Mouse (Mus musculus) limb, embryonic 12.5 days (tissue): ENCODE measurements around the gene Nudt2. TPM values are rescaled to one million over a fixed set of nuclear protein-coding genes. Genes with fewer than 3 reads are reported as not detected.

Source experiments
- ATAC-seq: fragments of 200-750 bp; cut with Nextera tagmentation; 2 replicates; pipeline ENCODE4 v1.8.0; 2017; ENCODE audit warnings: low read depth, moderate TSS enrichment; ENCODE audit not compliant: insufficient number of reproducible peaks, insufficient read depth, low FRiP score, low TSS enrichment
- H3K27ac ChIP-seq: fragments of 300-500 bp; sonication (generic); 2 replicates; pipeline ENCODE4 v1.5.1; 2016; ENCODE audit warnings: mild to moderate bottlenecking, moderate library complexity
- H3K27me3 ChIP-seq: fragments of 300-500 bp; sonication (generic); 2 replicates; pipeline ENCODE4 v1.6.1; 2016; ENCODE audit warnings: mild to moderate bottlenecking, moderate library complexity
- H3K36me3 ChIP-seq: fragments of 300-500 bp; sonication (generic); 2 replicates; pipeline ENCODE4 v1.6.1; 2016; ENCODE audit warnings: mild to moderate bottlenecking, moderate library complexity
- H3K4me1 ChIP-seq: fragments of 300-500 bp; sonication (generic); replicated peaks from 2 replicates; pipeline ENCODE4 v1.6.1; 2016
- H3K4me2 ChIP-seq: fragments of 300-500 bp; sonication (generic); 2 replicates; pipeline ENCODE4 v1.6.1; 2016; ENCODE audit warnings: mild to moderate bottlenecking, moderate library complexity
- H3K4me3 ChIP-seq: fragments of 300-500 bp; sonication (generic); replicated peaks from 2 replicates; pipeline ENCODE4 v1.5.1; 2016; ENCODE audit warnings: mild to moderate bottlenecking
- H3K9ac ChIP-seq: fragments of 300-500 bp; sonication (generic); replicated peaks from 2 replicates; pipeline ENCODE4 v1.6.1; 2016; ENCODE audit warnings: mild to moderate bottlenecking, moderate library complexity
- H3K9me3 ChIP-seq: fragments of 300-500 bp; sonication (generic); 2 replicates; pipeline ENCODE4 v1.6.1; 2016; ENCODE audit warnings: mild to moderate bottlenecking, moderate library complexity
- WGBS: fragments of 180-500 bp; shearing (Covaris S2); methylation state at CpG from one replicate; pipeline ENCODE4 v1.1.7; 2016; 5-methylcytosine and 5-hydroxymethylcytosine counted together
- polyA plus RNA-seq: library from polyadenylated mRNA; unstranded; fragments of >200 nt; fragmentation: Nextera tagmentation; extraction: Ambion mirVana; gene quantifications from 2 replicates; pipeline ENCODE4 v1.2.1, GENCODE M21; 2016

Nudt2 gene
- polyA plus RNA-seq, 1 experiment from 2014 or later = 49.9 TPM

- Histone ChIP-seq H3K27me3 (peaks cover 75% of the 10 kb centered on the region), H3K4me1 (0 out of 2 replicates have a peak, but pooled peaks cover 3% of the 10 kb centered on the region), H3K27ac (no peak overlapping the region), H3K36me3 (no peaks in the 10 kb centered on the region), H3K4me2 (no peak overlapping the region), H3K4me3 (no peak overlapping the region), H3K9ac (no peak overlapping the region), H3K9me3 (no peaks in the 10 kb centered on the region)
- no peak for ATAC-seq
- 32% methylated on average over 5 of the region's 5 CpGs for WGBS
Measured at GRCm38 (mm10) chr4:41522788-41523187, 57.8 kb downstream of the Nudt2 start.

GRCm38 (mm10) chr4:41523839-41524238, 58.9 kb downstream of the Nudt2 start:
- H3K27ac ChIP-seq = no peak overlapping the region
- no peak overlapping the region for H3K4me3 ChIP-seq
- H3K9me3 ChIP-seq = no peaks in the 10 kb centered on the region
- peaks cover 78% of the 10 kb centered on the region for H3K27me3 ChIP-seq
- H3K9ac ChIP-seq = no peak overlapping the region
- 72% methylated on average over 7 of the region's 7 CpGs for WGBS
- H3K4me1 ChIP-seq = 0 out of 2 replicates have a peak, but pooled peaks cover 3% of the 10 kb centered on the region
- ATAC-seq = no peak
- no peak overlapping the region for H3K4me2 ChIP-seq
- no peaks in the 10 kb centered on the region for H3K36me3 ChIP-seq

GRCm38 (mm10) chr4:41524829-41525228, 59.9 kb downstream of the Nudt2 start:
- 75% methylated on average over 9 of the region's 9 CpGs for WGBS
- Histone ChIP-seq H3K36me3 (no peaks in the 10 kb centered on the region), H3K27ac (no peak overlapping the region), H3K9me3 (no peaks in the 10 kb centered on the region), H3K9ac (no peak overlapping the region), H3K4me2 (no peak overlapping the region), H3K27me3 (peaks cover 73% of the 10 kb centered on the region), H3K4me3 (no peak overlapping the region), H3K4me1 (0 out of 2 replicates have a peak, but pooled peaks cover 3% of the 10 kb centered on the region)
- no peak for ATAC-seq

GRCm38 (mm10) chr4:41526553-41526952, 61.6 kb downstream of the Nudt2 start:
- 70% methylated on average over 7 of the region's 7 CpGs for WGBS
- no peak overlapping the region for H3K9ac ChIP-seq
- no peak overlapping the region for H3K4me3 ChIP-seq
- ATAC-seq = no peak
- no peak overlapping the region for H3K27ac ChIP-seq
- no peak overlapping the region for H3K4me2 ChIP-seq
- no peaks in the 10 kb centered on the region for H3K36me3 ChIP-seq
- peaks cover 71% of the 10 kb centered on the region for H3K27me3 ChIP-seq
- no peaks in the 10 kb centered on the region for H3K4me1 ChIP-seq
- H3K9me3 ChIP-seq = no peaks in the 10 kb centered on the region

- Histone ChIP-seq H3K27ac (no peak overlapping the region), H3K4me2 (no peak overlapping the region), H3K27me3 (peaks cover 67% of the 10 kb centered on the region), H3K9ac (no peak overlapping the region), H3K36me3 (no peaks in the 10 kb centered on the region), H3K4me3 (no peak overlapping the region), H3K9me3 (no peaks in the 10 kb centered on the region), H3K4me1 (no peaks in the 10 kb centered on the region)
- WGBS = 47% methylated on average over 13 of the region's 13 CpGs
- no peak for ATAC-seq
Measured at GRCm38 (mm10) chr4:41527076-41527475, 62.1 kb downstream of the Nudt2 start.

GRCm38 (mm10) chr4:41527996-41528395, 63.0 kb downstream of the Nudt2 start:
- ATAC-seq = no peak
- no peak overlapping the region for H3K4me2 ChIP-seq
- H3K9me3 ChIP-seq = no peaks in the 10 kb centered on the region
- no peak overlapping the region for H3K4me3 ChIP-seq
- H3K9ac ChIP-seq = no peak overlapping the region
- H3K27ac ChIP-seq = no peak overlapping the region
- no peaks in the 10 kb centered on the region for H3K36me3 ChIP-seq
- WGBS = 24% methylated on average over 8 of the region's 8 CpGs
- H3K27me3 ChIP-seq = peaks cover 60% of the 10 kb centered on the region
- H3K4me1 ChIP-seq = no peaks in the 10 kb centered on the region

Other genes starting within 250 kb of the Nudt2 start
- 69.7 and 74.3 TPM in 2 replicates for gene Ubap2, start 190.0 kb upstream of the Nudt2 start, polyA plus RNA-seq
- gene Dcaf12, start 150.3 kb upstream of the Nudt2 start, polyA plus RNA-seq = 52.0 and 57.7 TPM in 2 replicates
- 55.9 and 58.0 TPM in 2 replicates for gene Ubap1, start 116.2 kb upstream of the Nudt2 start, polyA plus RNA-seq
- 11.6 and 11.7 TPM in 2 replicates for gene Kif24, start 264 bp upstream of the Nudt2 start, polyA plus RNA-seq
- 2.3 and 3.1 TPM in 2 replicates for gene AI464131, start 37.9 kb downstream of the Nudt2 start, polyA plus RNA-seq
- 1.5 TPM in 2 replicates for gene 1110017D15Rik, start 52.2 kb downstream of the Nudt2 start, polyA plus RNA-seq
- 2.0 and 2.4 TPM in 2 replicates for gene Fam219a, start 104.4 kb downstream of the Nudt2 start, polyA plus RNA-seq
- gene Dnaic1, start 104.6 kb downstream of the Nudt2 start, polyA plus RNA-seq = 0.35 and 0.48 TPM in 2 replicates
- gene Enho, start 175.2 kb downstream of the Nudt2 start, polyA plus RNA-seq = 21.9 and 22.2 TPM in 2 replicates
- gene Cntfr, start 231.9 kb downstream of the Nudt2 start, polyA plus RNA-seq = 4.7 and 5.5 TPM in 2 replicates
- gene Il11ra1, start 234.8 kb downstream of the Nudt2 start, polyA plus RNA-seq = 296 and 302 TPM in 2 replicates
- gene Rpp25l, start 248.4 kb downstream of the Nudt2 start, polyA plus RNA-seq = 82.9 and 84.6 TPM in 2 replicates